ENCODE assay signal across 8 mouse cellular contexts in genomic region chr12:95692948-95693650, GRCm38 (mm10). TPM values are rescaled to one million over a fixed set of nuclear protein-coding genes. Genes with fewer than 3 reads are reported as not detected.
A peak's percentile ranks its signal among the peaks of the same experiment; 100 is the strongest.
DNase-seq lines count a peak whose midpoint lies in the region; ATAC-seq and TF ChIP-seq lines count a peak whose summit lies in the region.

No protein-coding gene starts in this region.

- no peaks in the 10 kb centered on the region; the same call in none of the 2 replicates for H3K4me1 ChIP-seq in kidney, postnatal 0 days (replicated peaks; ENCODE audit: insufficient read depth, low read length)
- peaks cover 13% of the 10 kb centered on the region for H3K4me1 ChIP-seq in bone marrow macrophage, adult 2 months (ENCODE audit: control insufficient read depth, insufficient read depth, low read length)
- H3K4me1 ChIP-seq in forebrain, embryonic 15.5 days, result peaks cover 43% of the 10 kb centered on the region
- H3K4me1 ChIP-seq in olfactory bulb, adult 2 months (ENCODE audit: control insufficient read depth, insufficient read depth, low read length), result peaks cover 19% of the 10 kb centered on the region

- H3K9me3 ChIP-seq in kidney, postnatal 0 days (replicated peaks; ENCODE audit: low read length), result no peaks in the 10 kb centered on the region
- H3K9me3 ChIP-seq in forebrain, embryonic 15.5 days, result no peaks in the 10 kb centered on the region

- H3K27ac ChIP-seq in kidney, postnatal 0 days, result peak overlapping the region; percentile 50; the same call in 1 of the 2 replicates
- H3K27ac ChIP-seq in bone marrow macrophage, adult 2 months (ENCODE audit: insufficient read depth, low read depth, low read length), result no peak overlapping the region
- peak overlapping the region; percentile 94 for H3K27ac ChIP-seq in forebrain, embryonic 15.5 days (replicated peaks)
- H3K27ac ChIP-seq in olfactory bulb, adult 2 months (ENCODE audit: insufficient read depth, low read depth, low read length), result no peak overlapping the region

- peak; percentile 36 for DNase-seq in kidney, postnatal 0 days (ENCODE audit: low spot score)
- no peak for DNase-seq in kidney, postnatal 25 days
- DNase-seq in layer of hippocampus, adult 9-11 months, result peak; percentile 3
- DNase-seq in adipocyte (ENCODE audit: low spot score), result no peak

- no peak for TF ChIP-seq POLR2A in bone marrow macrophage, adult 2 months (IDR thresholded peaks at IDR 0.05; ENCODE audit: borderline replicate concordance, low read depth, low read length)
- no peak for TF ChIP-seq POLR2A in olfactory bulb, adult 2 months (IDR thresholded peaks at IDR 0.05; ENCODE audit: insufficient read depth, low read depth, low read length)

- H3K36me3 ChIP-seq in kidney, postnatal 0 days (ENCODE audit: insufficient read depth, low read length), result no peaks in the 10 kb centered on the region
- H3K36me3 ChIP-seq in forebrain, embryonic 15.5 days, result no peaks in the 10 kb centered on the region

- no peak for ATAC-seq in kidney, postnatal 0 days (replicated peaks; ENCODE audit: low FRiP score, low read depth)
- ATAC-seq in forebrain, embryonic 15.5 days (replicated peaks), result no peak
- ATAC-seq in frontal cortex, adult (ENCODE audit: low TSS enrichment), result no peak

- TF ChIP-seq CTCF in kidney, postnatal 0 days (IDR thresholded peaks at IDR 0.05; ENCODE audit: low read depth), result no peak
- TF ChIP-seq CTCF in bone marrow macrophage, adult 2 months (IDR thresholded peaks at IDR 0.05; ENCODE audit: low read depth, low read length), result no peak
- no peak for TF ChIP-seq CTCF in olfactory bulb, adult 2 months (IDR thresholded peaks at IDR 0.05; ENCODE audit: insufficient read depth, low read depth, low read length)

- peak overlapping the region; percentile 88 for H3K4me2 ChIP-seq in kidney, postnatal 0 days (ENCODE audit: low read length)
- peak overlapping the region; percentile 71 for H3K4me2 ChIP-seq in forebrain, embryonic 15.5 days (replicated peaks)

- H3K27me3 ChIP-seq in kidney, postnatal 0 days (ENCODE audit: insufficient read depth, low read length), result 0 out of 2 replicates have a peak, but pooled peaks cover 3% of the 10 kb centered on the region
- H3K27me3 ChIP-seq in forebrain, embryonic 15.5 days, result no peaks in the 10 kb centered on the region

- peak overlapping the region; percentile 81 for H3K4me3 ChIP-seq in kidney, postnatal 0 days (replicated peaks; ENCODE audit: low read depth, low read length)
- peak overlapping the region; percentile 89 for H3K4me3 ChIP-seq in bone marrow macrophage, adult 2 months (ENCODE audit: insufficient read depth, low read length)
- H3K4me3 ChIP-seq in forebrain, embryonic 15.5 days, result peak overlapping the region; percentile 95
- H3K4me3 ChIP-seq in olfactory bulb, adult 2 months (ENCODE audit: insufficient read depth, low read depth, low read length), result peak overlapping the region; percentile 43

- WGBS in kidney, postnatal 0 days, result 5% methylated on average over 13 of the region's 13 CpGs
- 7% methylated on average over 13 of the region's 13 CpGs for WGBS in forebrain, embryonic 15.5 days
- WGBS in olfactory bulb, adult 2 months, result 28% methylated on average over 13 of the region's 13 CpGs

- H3K9ac ChIP-seq in kidney, postnatal 0 days (ENCODE audit: low read depth, low read length), result peak overlapping the region; percentile 40; the same call in 1 of the 2 replicates
- peak overlapping the region; percentile 90 for H3K9ac ChIP-seq in forebrain, embryonic 15.5 days (replicated peaks)

RNA-seq across cellular contexts. Expression of gene Flrt2, which starts 1.1 kb away (rescaled TPM):
- polyA plus RNA-seq in kidney, postnatal 0 days (2015; fragmentation: Nextera tagmentation; extraction: Ambion mirVana), result 15.6 and 15.9 TPM in 2 replicates
- 1.3 and 2.7 TPM in 2 replicates for polyA plus RNA-seq in bone marrow macrophage, adult 2 months (2012; ENCODE audit: insufficient read depth, insufficient read length, missing spikeins)
- polyA plus RNA-seq in forebrain, embryonic 15.5 days (2015; fragmentation: Nextera tagmentation; extraction: Ambion mirVana), result 36.3 and 37.5 TPM in 2 replicates
- polyA plus RNA-seq in olfactory bulb, adult 2 months (2012; ENCODE audit: insufficient read depth, insufficient read length, low replicate concordance, missing spikeins), result not detected in 2 replicates

Comparison
In these comparisons a context has a peak if more than half of its experiments do, and no peak if none do; other contexts are left out.
1. DNase-seq: peak in kidney, postnatal 0 days (single experiment) and layer of hippocampus, adult 9-11 months (single experiment); none in kidney, postnatal 25 days (0 of 2) and adipocyte (single experiment).
2. H3K27ac ChIP-seq: peak in kidney, postnatal 0 days (single experiment) and forebrain, embryonic 15.5 days (single experiment); none in bone marrow macrophage, adult 2 months (single experiment) and olfactory bulb, adult 2 months (single experiment).
3. H3K4me3 ChIP-seq: peak in every context shown above with its lines; median percentile 95 in forebrain, embryonic 15.5 days; 89 in bone marrow macrophage, adult 2 months; 81 in kidney, postnatal 0 days; 43 in olfactory bulb, adult 2 months.